Mouse (Mus musculus) midbrain, embryonic 11.5 days (tissue): ENCODE results near the gene Speer4f2. TPM values are rescaled to one million over a fixed set of nuclear protein-coding genes. Genes with fewer than 3 reads are reported as not detected.
A peak's percentile ranks its signal among the peaks of the same experiment; 100 is the strongest.

Experiments used
- ATAC-seq: fragments of 200-750 bp; cut with Nextera tagmentation; 2 replicates; pipeline ENCODE4 v1.8.0; 2017; ENCODE audit warnings: moderate TSS enrichment, moderate library complexity; ENCODE audit not compliant: low FRiP score
- DNase-seq: peaks from one replicate; pipeline ENCODE4 v3.0.0; 2015; ENCODE audit warnings: low spot score; ENCODE audit errors: missing footprints
- H3K27ac ChIP-seq: fragments of 300-500 bp; sonication (generic); 2 replicates; pipeline ENCODE4 v1.5.1; 2014; ENCODE audit warnings: low read depth, low read length
- H3K27me3 ChIP-seq: fragments of 300-500 bp; sonication (generic); 2 replicates; pipeline ENCODE4 v1.6.1; 2014; ENCODE audit warnings: mild to moderate bottlenecking, low read length, moderate library complexity, mixed read lengths; ENCODE audit not compliant: control insufficient read depth, insufficient read depth
- H3K36me3 ChIP-seq: fragments of 300-500 bp; sonication (generic); 2 replicates; pipeline ENCODE4 v1.6.1; 2014; ENCODE audit warnings: mild to moderate bottlenecking, low read length, moderate library complexity, mixed read lengths; ENCODE audit not compliant: control insufficient read depth, insufficient read depth
- H3K4me1 ChIP-seq: fragments of 300-500 bp; sonication (generic); 2 replicates; pipeline ENCODE4 v1.6.1; 2014; ENCODE audit warnings: low read length; ENCODE audit not compliant: control insufficient read depth, insufficient read depth
- H3K4me2 ChIP-seq: fragments of 300-500 bp; sonication (generic); 2 replicates; pipeline ENCODE4 v1.6.1; 2014; ENCODE audit warnings: mild to moderate bottlenecking, moderate library complexity
- H3K4me3 ChIP-seq: fragments of 300-500 bp; sonication (generic); 2 replicates; pipeline ENCODE4 v1.5.1; 2014; ENCODE audit warnings: low read depth, low read length
- H3K9ac ChIP-seq: fragments of 300-500 bp; sonication (generic); 2 replicates; pipeline ENCODE4 v1.6.1; 2014; ENCODE audit warnings: low read length
- H3K9me3 ChIP-seq: fragments of 300-500 bp; sonication (generic); 2 replicates; pipeline ENCODE4 v1.6.1; 2016; ENCODE audit warnings: low read length; ENCODE audit not compliant: control insufficient read depth
- WGBS: fragments of 180-500 bp; shearing (Covaris S2); extraction: QIAGEN DNeasy Blood & Tissue Kit; methylation state at CpG from one replicate; pipeline ENCODE4 v1.1.7; 2014; 5-methylcytosine and 5-hydroxymethylcytosine counted together
- polyA plus RNA-seq: library from polyadenylated mRNA; unstranded; fragments of >200 nt; fragmentation: Nextera tagmentation; extraction: Ambion mirVana; gene quantifications from 2 replicates; pipeline ENCODE4 v1.2.1, GENCODE M21; 2014

Speer4f2 gene
- polyA plus RNA-seq, 1 experiment from 2014 or later, result not detected

DNA sequence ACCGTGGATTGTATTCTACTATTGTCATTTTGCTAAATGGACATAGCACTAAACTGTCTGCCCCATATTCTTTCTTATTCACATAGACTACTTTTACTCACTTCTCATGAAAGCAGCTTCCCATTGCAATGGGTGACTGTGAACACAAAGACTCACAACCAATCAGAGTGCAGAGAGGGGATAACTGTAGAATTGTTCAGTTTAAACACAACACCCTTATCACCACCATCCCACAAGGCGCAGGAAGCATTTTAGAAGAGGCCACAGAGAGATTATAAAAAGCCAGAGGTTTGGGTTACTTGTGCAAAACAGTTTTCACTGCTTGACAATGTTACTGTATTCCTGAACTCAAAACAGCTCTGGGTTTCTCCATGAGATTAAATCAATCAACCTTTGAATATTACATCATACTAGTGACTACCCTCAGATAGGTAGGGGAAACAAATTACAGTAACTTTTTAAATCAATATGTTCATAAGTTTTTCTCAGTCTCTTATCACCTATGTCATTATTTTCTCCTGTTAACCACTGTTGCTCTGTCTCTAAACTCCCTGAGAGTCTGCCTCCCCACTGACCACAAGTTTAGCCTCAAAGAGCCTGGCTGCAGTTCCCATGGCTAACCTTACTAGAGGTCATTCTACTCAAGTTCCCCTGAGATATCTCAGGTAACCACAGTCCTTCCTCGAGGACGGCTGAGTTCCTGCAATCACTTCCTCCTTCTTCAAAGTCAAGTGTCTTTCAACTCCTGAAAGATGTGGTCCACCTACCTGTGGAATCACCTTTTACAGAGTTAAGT lies 29.5 kb downstream of the Speer4f2 start:
- Histone ChIP-seq H3K4me2 (no peak overlapping the region), H3K36me3 (no peaks in the 10 kb centered on the region), H3K27me3 (no peaks in the 10 kb centered on the region), H3K27ac (no peak overlapping the region), H3K4me3 (no peak overlapping the region), H3K4me1 (no peaks in the 10 kb centered on the region), H3K9me3 (no peaks in the 10 kb centered on the region), H3K9ac (no peak overlapping the region)
- WGBS, result 85% methylated on average over 4 of the region's 4 CpGs
- no peak for ATAC-seq
- no peak for DNase-seq

DNA sequence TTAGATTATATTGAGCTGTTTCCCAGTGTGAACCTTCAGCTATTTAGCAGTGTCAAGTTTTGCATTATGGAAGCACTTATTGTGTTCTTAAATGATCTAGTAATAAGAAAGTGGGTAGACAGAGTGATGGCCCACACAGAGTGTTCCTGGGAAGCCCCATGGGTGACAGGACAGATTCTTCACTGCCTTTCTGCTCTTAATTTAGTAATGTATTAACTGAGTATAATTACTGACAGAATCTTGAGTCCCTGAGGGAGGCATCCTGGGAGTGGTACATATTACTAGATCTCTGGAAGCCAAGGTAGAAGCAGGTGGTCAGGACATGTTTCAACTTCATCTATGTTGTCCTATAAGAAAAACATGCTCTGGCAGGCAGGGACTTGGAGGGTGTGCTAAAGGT lies 30.6 kb downstream of the Speer4f2 start:
- H3K4me1 ChIP-seq, result no peaks in the 10 kb centered on the region
- no peak overlapping the region for H3K9ac ChIP-seq
- H3K9me3 ChIP-seq, result no peaks in the 10 kb centered on the region
- H3K27me3 ChIP-seq, result no peaks in the 10 kb centered on the region
- no peaks in the 10 kb centered on the region for H3K36me3 ChIP-seq
- no peak overlapping the region for H3K4me2 ChIP-seq
- H3K27ac ChIP-seq, result no peak overlapping the region
- H3K4me3 ChIP-seq, result no peak overlapping the region
- no peak for ATAC-seq
- DNase-seq, result no peak

DNA sequence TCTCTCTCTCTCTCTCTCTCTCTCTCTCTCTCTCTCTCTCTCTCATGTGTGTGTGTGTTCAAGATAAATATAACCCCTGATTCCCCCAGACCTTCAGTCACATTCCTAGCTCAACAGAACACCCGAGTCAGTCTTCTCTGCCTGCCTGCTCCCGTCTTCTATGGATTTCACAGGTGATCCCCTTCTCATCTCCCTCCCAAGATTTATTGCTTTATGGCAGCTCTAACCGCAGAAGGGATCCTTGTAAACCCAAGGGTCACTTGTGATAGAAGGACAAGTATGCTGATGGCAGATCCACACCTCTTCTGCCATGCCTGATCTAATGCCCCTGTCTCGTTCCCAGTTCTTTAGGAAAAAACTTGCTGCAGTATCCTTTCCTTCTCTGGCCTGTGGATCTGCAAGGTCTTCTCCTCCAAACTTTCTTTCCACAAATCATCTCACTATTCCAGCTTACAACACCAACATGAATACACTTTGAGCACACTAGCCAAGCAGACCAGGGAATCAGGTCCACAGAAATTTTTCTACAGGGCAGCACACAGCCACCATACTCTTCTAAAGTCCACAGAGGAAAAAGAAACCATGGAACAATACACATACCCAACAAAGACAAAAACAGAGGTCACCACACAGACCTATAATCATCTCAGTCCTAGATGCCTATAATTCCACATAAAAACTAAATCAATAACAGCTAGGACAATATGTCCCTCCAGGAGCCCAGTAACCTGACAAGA lies 36.1 kb downstream of the Speer4f2 start:
- H3K4me1 ChIP-seq, result no peaks in the 10 kb centered on the region
- no peak overlapping the region for H3K27ac ChIP-seq
- H3K4me3 ChIP-seq, result no peak overlapping the region
- no peaks in the 10 kb centered on the region for H3K36me3 ChIP-seq
- ATAC-seq (no peak), DNase-seq (no peak)
- H3K9ac ChIP-seq, result no peak overlapping the region
- no peaks in the 10 kb centered on the region for H3K9me3 ChIP-seq
- H3K4me2 ChIP-seq, result no peak overlapping the region
- 91% methylated on average over 4 of the region's 4 CpGs for WGBS
- no peaks in the 10 kb centered on the region for H3K27me3 ChIP-seq

DNA sequence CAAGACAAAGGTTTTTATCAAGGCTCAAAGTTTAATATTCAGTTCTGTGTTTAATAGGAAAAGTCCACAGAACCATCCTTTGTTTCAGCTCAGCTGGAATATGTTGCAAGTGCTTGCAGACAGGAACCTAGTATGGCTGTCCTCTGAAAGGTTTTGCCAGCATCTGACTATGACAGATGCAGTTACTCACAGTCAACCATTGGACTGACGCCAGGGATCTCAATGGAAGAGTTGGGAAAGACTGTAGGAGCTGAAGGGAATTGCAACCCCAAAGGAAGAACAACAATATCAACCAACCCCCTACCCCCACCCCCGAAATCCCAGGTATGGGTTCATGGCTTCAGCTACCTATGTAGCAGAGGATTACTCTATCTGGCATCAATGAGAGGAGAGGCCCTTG lies 44.2 kb downstream of the Speer4f2 start:
- no peaks in the 10 kb centered on the region for H3K27me3 ChIP-seq

DNA sequence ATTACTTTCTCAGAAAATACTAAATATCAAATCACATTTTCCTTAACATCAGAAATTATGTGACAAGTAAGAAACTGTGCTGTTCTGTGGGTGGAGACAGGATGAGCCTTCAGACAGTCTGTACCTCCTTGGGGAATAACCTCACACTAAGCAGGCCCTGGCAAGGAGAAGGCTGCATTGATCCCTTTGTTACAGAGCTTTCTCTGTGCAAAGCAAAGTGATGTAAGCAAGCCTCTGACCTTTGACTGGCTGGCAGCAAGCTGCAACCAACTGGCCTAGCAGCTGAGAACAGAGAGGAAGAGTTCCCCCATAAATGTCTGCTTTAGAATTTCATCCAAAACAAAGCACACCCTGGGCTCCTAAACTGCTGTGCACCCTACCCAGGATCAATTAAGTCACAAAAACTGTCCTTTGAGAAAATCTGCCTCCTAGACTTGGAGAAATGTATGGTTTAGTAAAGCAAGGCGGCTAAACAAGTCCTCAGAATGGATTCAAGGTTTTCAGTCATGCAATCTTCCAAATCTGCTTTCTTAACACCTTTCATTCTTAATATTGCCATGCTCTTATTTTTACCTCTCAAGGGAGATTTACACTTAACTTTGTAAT lies 46.3 kb downstream of the Speer4f2 start:
- Histone ChIP-seq H3K4me1 (peaks cover 3% of the 10 kb centered on the region; the same call in 1 of the 2 replicates), H3K9me3 (no peaks in the 10 kb centered on the region), H3K36me3 (no peaks in the 10 kb centered on the region), H3K4me2 (no peak overlapping the region), H3K4me3 (no peak overlapping the region), H3K27me3 (no peaks in the 10 kb centered on the region), H3K9ac (no peak overlapping the region), H3K27ac (peak overlapping the region; percentile 67; the same call in 1 of the 2 replicates)
- peak; percentile 94 for ATAC-seq
- DNase-seq, result peak; percentile 92
- WGBS, result 48% methylated on average over 1 of the region's 1 CpGs

More for the DNA sequence above, 44.2 kb downstream of the Speer4f2 start:
- Histone ChIP-seq H3K36me3 (no peaks in the 10 kb centered on the region), H3K4me2 (no peak overlapping the region), H3K4me1 (peaks cover 3% of the 10 kb centered on the region; the same call in 1 of the 2 replicates), H3K27ac (no peak overlapping the region), H3K9me3 (no peaks in the 10 kb centered on the region), H3K9ac (no peak overlapping the region), H3K4me3 (no peak overlapping the region)
- no peak for ATAC-seq
- 78% methylated on average over 2 of the region's 2 CpGs for WGBS
- DNase-seq, result no peak

DNA sequence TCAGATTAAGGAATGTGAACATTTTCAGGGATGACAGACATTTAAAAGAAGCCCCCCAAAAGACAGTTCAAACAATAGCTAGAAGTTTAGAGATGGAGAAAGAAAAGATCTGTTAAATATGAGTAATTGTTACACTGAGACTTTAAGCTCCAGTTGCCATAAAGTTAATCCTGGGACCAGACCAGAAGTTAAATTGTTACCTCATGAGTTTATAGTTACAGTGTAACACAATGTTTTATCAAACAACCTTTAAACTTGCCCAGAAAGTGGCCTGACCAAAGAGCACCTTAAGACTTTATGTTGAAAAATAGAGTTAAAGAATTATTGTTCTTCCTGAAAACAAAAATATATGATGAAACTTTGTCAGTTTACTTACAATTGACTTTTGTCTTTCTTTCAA lies 46.9 kb downstream of the Speer4f2 start:
- Histone ChIP-seq H3K4me1 (peaks cover 3% of the 10 kb centered on the region; the same call in 1 of the 2 replicates), H3K36me3 (no peaks in the 10 kb centered on the region), H3K27me3 (no peaks in the 10 kb centered on the region), H3K4me2 (no peak overlapping the region), H3K9ac (no peak overlapping the region), H3K9me3 (no peaks in the 10 kb centered on the region), H3K27ac (no peak overlapping the region), H3K4me3 (no peak overlapping the region)
- ATAC-seq, result no peak
- no peak for DNase-seq

DNA sequence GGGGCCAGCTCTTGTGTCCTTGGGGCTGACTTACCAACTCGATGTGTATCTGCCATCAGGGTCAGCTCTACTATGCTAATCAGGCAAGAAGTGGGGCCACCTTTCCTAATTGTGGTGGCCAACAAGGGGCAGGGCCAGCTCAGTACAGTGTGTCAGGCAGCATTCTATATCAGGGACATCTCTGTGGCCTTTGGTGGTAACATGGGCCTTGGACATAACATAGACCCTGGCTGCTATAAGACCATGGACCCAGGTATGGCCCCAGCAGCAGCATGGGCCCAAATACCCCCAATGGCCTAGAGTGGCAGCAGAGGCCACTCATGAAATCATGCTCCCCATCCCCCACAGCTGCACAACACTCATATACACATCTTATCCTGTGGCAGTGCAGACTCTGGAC lies 49.2 kb downstream of the Speer4f2 start:
- DNase-seq, result no peak
- H3K27ac ChIP-seq, result no peak overlapping the region
- no peaks in the 10 kb centered on the region for H3K27me3 ChIP-seq
- H3K36me3 ChIP-seq, result no peaks in the 10 kb centered on the region
- no peak for ATAC-seq
- no peak overlapping the region for H3K4me3 ChIP-seq
- peaks cover 3% of the 10 kb centered on the region; the same call in 1 of the 2 replicates for H3K4me1 ChIP-seq
- H3K4me2 ChIP-seq, result no peak overlapping the region
- no peak overlapping the region for H3K9ac ChIP-seq
- H3K9me3 ChIP-seq, result no peaks in the 10 kb centered on the region
- WGBS, result 82% methylated on average over 1 of the region's 1 CpGs

DNA sequence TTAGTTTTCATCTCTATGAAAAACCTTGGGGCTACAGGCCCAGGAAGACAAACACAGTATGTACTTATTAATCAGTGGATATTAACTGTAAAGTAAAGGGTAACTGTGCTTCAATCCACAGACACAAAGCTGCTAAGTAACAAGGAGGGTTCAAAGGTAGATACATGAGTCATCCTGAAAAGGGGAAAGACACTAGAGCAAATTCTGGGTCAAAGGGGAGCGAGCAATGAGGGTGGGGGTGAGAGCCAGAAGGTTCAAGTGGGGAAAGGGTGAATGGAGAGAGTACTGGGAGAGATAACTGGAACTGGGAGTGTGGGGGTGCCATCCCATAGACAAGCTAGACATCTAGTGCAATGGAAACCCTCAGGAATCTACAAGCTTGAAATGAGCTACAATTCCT lies 54.0 kb downstream of the Speer4f2 start:
- H3K36me3 ChIP-seq, result no peaks in the 10 kb centered on the region
- no peak overlapping the region for H3K27ac ChIP-seq
- no peaks in the 10 kb centered on the region for H3K4me1 ChIP-seq
- no peak for DNase-seq
- H3K9ac ChIP-seq, result no peak overlapping the region
- 81% methylated on average over 1 of the region's 1 CpGs for WGBS
- no peak overlapping the region for H3K4me2 ChIP-seq
- no peak for ATAC-seq
- H3K27me3 ChIP-seq, result no peaks in the 10 kb centered on the region
- no peaks in the 10 kb centered on the region for H3K9me3 ChIP-seq
- no peak overlapping the region for H3K4me3 ChIP-seq
